Mouse (Mus musculus): ENCODE results near the gene Tubb2b. TPM values are rescaled to one million over a fixed set of nuclear protein-coding genes. Genes with fewer than 3 reads are reported as not detected.
A peak's percentile ranks its signal among the peaks of the same experiment; 100 is the strongest.

Tubb2b gene
- 1 to 10 TPM in 2 of 4 experiments, under 1 TPM in 2; 0.63 to 1.8 (median 1.3) TPM for total RNA-seq (2022)

- DNase-seq (ENCODE audit: low spot score in 2 of 2), result no peak
These were observed at the start of gene Tubb2b for GRCm38 (mm10) chr13:34130226-34130731. Tubb2b (minus strand) TSS chr13:34130466.

- DNase-seq (ENCODE audit: low spot score in 2 of 2), result no peak
These were observed 43.8 kb upstream of the Tubb2b start for GRCm38 (mm10) chr13:34174025-34174424.

GRCm38 (mm10) chr13:34163304-34163975 lies 33.2 kb upstream of the Tubb2b start:
- no peak for DNase-seq (ENCODE audit: low spot score in 2 of 2)

- peak; percentile 88 to 89 for DNase-seq (ENCODE audit: low spot score in 2 of 2)
These were observed 32.4 kb upstream of the Tubb2b start, which contains the start of gene Psmg4 for GRCm38 (mm10) chr13:34162491-34163303. Psmg4 (plus strand) TSS chr13:34162964.

- DNase-seq (ENCODE audit: low spot score in 2 of 2), result no peak
These were observed 29.7 kb upstream of the Tubb2b start for GRCm38 (mm10) chr13:34159926-34160325.

DNA sequence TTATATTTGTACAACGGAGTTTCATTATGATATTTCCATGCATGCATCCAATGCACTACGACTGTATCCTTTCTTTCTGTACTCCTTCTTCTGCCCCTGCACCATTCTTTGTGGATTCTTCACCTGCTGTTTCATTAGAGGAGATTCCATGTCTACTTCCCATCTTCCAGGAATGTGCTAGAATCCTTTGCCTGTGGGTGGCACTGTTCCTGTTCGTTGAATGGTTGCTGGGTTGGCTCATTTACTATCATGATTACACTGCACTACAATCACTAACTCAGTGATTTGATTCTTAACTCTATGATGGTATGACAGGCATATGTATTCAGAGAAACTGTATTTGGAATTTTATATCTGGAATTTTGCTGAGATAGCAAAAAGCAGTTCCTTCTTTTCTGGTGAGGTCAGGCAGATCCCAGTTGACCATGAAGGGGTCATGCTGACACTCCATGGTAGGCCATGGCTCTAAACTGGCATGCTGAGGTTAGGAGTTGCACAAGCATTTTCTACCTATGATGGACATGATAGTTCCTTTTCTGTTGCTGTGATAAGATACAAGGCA lies 27.4 kb upstream of the Tubb2b start:
- DNase-seq (ENCODE audit: low spot score in 2 of 2), result no peak

GRCm38 (mm10) chr13:34156840-34157185 lies 26.5 kb upstream of the Tubb2b start:
- no peak for DNase-seq (ENCODE audit: low spot score in 2 of 2)

- DNase-seq (ENCODE audit: low spot score in 2 of 2), result no peak
These were observed 26.0 kb upstream of the Tubb2b start for GRCm38 (mm10) chr13:34156133-34156839.

GRCm38 (mm10) chr13:34154931-34155272 lies 24.6 kb upstream of the Tubb2b start:
- peak in 1 of 2 experiments; percentile 24 for DNase-seq (ENCODE audit: low spot score in 2 of 2)

GRCm38 (mm10) chr13:34154217-34154930 lies 24.1 kb upstream of the Tubb2b start:
- peak in 1 of 2 experiments; percentile 49 for DNase-seq (ENCODE audit: low spot score in 2 of 2)

- peak in 1 of 2 experiments; percentile 52 for DNase-seq (ENCODE audit: low spot score in 2 of 2)
These were observed 23.2 kb upstream of the Tubb2b start for GRCm38 (mm10) chr13:34153254-34154011.

DNA sequence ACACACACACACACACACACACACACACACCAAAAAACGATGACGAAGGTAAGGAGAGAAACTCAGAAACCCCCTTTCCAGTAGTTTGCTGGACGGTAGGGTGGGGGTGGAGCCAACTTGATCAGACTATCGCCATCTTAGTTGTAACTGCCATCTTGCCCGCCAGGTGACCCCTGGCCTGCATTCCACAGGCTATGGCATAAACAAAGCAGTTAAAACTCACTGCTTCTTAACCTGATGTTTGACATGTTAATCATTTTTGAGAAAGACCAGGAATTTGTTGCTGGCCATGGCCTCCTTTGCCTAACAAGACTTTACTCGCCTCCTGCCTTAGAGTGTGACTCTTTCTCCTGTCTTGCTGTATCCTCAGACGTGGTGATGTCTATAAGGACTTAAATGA lies 22.4 kb upstream of the Tubb2b start:
- DNase-seq (ENCODE audit: low spot score in 2 of 2), result no peak

DNA sequence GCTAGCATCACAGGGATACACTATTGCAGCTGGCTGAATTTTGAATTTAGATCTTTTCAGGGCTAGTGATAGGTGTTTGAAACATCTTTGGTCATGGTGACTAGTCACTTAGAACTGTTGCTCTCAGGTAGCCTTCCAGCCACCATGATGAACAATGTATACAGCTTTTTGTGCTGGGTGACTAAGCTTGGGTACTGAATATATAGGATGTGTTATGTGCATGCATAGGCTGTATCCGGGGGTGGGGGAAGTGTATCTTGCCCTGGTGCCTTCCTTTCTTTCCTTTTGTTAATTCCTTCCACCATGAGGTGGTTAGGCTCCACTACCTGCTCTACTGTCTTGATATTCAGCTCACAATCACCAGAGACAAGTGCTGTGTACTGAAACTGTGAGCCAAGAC lies 21.2 kb upstream of the Tubb2b start:
- no peak for DNase-seq (ENCODE audit: low spot score in 2 of 2)

DNA sequence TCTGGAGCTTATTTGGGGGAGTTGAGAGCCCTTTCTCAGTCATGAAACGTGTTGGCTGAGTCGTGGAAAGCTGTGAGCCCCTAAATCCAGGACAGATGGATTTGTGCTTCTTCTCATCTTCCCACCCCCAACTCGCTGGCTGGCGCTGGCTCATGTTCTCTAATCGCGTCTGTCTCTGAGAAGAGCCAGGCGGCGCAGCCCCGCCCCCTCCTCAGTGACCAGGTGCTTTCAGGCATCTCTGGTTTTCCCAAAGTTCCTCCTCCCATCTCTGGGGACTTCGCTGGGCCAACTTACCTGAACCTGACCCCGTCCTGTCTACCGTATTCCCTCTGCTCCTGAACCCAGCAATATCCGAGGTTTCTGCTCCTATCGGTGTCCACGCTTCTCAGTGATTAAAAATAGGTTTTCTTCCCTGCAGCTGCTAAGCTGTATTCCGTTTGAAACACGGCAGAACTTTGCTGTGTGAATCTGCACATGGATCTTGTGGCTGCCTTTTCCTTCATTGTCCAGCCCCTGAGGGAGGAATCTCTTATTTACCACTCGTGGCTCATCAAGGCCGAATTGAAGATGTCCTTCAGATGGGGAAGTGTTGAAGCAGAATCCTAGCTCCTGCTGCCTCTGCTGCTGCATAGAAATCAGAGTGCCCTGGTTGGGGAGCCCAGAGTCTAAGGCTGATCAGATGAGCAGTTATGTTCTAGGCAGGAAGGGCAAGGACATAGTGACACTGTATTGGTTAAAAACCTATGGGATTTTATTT lies 20.2 kb upstream of the Tubb2b start:
- no peak for DNase-seq (ENCODE audit: low spot score in 2 of 2)

GRCm38 (mm10) chr13:34149463-34150176 lies 19.4 kb upstream of the Tubb2b start:
- DNase-seq (ENCODE audit: low spot score in 2 of 2), result no peak

DNA sequence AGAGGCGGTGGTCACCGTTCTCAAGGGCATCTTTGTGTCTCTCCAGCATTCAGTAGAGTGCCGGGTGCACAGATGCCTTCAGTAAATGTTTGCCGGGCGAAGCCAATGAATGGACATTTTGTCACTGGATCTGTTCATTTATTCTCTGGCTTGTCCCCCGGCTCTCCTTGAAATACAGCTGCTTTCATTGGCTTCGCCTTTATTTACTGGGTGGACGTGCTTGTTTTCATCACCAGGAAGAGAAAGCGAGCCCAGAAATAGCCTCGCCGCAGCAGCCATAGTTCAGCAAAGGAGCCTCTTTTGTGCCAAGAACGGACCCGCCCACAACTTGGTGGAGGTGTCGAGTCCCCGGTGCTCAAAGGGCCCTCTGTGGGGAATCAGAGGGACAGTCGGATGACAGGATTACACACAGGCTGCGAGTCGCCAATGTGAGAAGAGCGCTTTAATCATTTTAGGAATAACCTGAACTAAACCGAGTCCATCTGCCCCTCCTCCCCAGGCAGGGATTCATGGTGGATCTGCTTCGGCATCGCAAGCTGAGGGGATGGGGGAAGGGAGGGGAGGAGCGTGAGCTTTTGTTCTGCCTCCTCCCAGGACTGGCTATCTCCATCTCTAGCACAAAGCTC lies 18.6 kb upstream of the Tubb2b start:
- DNase-seq (ENCODE audit: low spot score in 2 of 2), result peak in 1 of 2 experiments; percentile 36

DNA sequence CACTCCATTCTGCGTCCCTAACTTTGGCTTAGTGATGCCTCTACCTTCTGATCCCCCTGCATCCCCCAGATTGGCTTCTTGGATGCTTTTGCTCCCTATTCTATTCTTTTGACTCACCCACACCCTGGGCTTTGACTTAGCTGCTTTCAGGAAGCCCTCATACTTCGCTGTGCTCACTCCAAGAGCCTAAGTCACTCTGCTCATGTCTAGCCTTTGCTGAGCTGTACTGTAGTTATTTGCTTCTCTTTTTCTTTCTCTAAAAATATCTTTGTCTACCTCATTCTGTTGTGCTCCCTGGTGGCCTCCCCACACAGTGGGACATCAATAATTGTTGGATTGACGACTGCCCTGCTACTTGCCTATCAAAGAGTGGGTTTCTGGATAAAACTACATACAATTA lies 17.9 kb upstream of the Tubb2b start:
- no peak for DNase-seq (ENCODE audit: low spot score in 2 of 2)

DNA sequence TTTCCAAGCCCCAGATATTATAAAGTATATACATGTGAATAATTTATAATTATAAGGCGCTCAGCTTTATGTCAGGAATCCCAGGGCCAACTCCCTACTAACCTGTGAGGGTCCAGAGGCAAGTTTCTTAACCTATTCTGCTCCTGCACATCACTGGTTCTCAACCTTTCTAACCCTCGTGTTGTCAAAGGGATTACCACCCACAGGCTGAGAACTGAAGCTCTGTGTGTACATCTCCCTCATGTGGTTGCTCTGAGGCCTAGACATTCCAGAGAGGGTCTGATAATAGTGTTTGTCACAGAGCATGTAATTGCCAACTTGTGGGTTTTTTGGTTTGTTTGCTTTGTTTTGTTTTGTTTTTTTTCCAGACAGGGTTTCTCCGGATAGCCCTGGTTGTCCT lies 16.6 kb upstream of the Tubb2b start:
- DNase-seq (ENCODE audit: low spot score in 2 of 2), result no peak
